Mouse (Mus musculus) liver, adult 2 months (tissue): ENCODE measurements around the gene Tecta. TPM values are rescaled to one million over a fixed set of nuclear protein-coding genes. Genes with fewer than 3 reads are reported as not detected.

ENCODE experiments used
- DNase-seq: peaks from one replicate; pipeline ENCODE4 v3.0.0-alpha.2; 2011; ENCODE audit warnings: low read depth, low spot score; ENCODE audit errors: extremely low read depth
- H3K27ac ChIP-seq: fragments of 200-500 bp; replicated peaks from 2 replicates; pipeline ENCODE4 v1.5.1; 2012; ENCODE audit warnings: low read depth, mild to moderate bottlenecking, control low read depth, inconsistent platforms, low read length; ENCODE audit not compliant: insufficient read depth
- H3K27me3 ChIP-seq: fragments of 200-500 bp; 2 replicates; pipeline ENCODE4 v1.6.1; 2012; ENCODE audit warnings: mild to moderate bottlenecking, moderate library complexity, low read length, inconsistent platforms; ENCODE audit not compliant: control insufficient read depth, insufficient read depth
- H3K36me3 ChIP-seq: fragments of 200-500 bp; 2 replicates; pipeline ENCODE4 v1.6.1; 2012; ENCODE audit warnings: low read length, inconsistent platforms; ENCODE audit not compliant: control insufficient read depth, insufficient read depth
- H3K4me1 ChIP-seq: fragments of 200-500 bp; 2 replicates; pipeline ENCODE4 v1.6.1; 2011; ENCODE audit warnings: low read length; ENCODE audit not compliant: control insufficient read depth, insufficient read depth
- H3K4me3 ChIP-seq: fragments of 200-500 bp; 2 replicates; pipeline ENCODE4 v1.5.1; 2011; ENCODE audit warnings: low read depth, mild to moderate bottlenecking, control low read depth, low read length, moderate library complexity; ENCODE audit not compliant: insufficient read depth
- H3K79me2 ChIP-seq: fragments of 200-500 bp; 2 replicates; pipeline ENCODE4 v1.6.1; 2012; ENCODE audit warnings: inconsistent platforms, mild to moderate bottlenecking, low read length, moderate library complexity; ENCODE audit not compliant: control insufficient read depth, insufficient read depth
- H3K9ac ChIP-seq: fragments of 200-500 bp; 2 replicates; pipeline ENCODE4 v1.6.1; 2012; ENCODE audit warnings: low read depth, mild to moderate bottlenecking, control low read depth, inconsistent platforms, low read length
- CTCF ChIP-seq: fragments of 200-500 bp; IDR thresholded peaks from 2 replicates; pipeline ENCODE4 v1.5.1; 2011; ENCODE audit warnings: low read depth, low read length, control low read depth
- POLR2A ChIP-seq: fragments of 200-500 bp; IDR thresholded peaks from 2 replicates; pipeline ENCODE4 v1.6.1; 2011; ENCODE audit warnings: low read length, control low read depth; ENCODE audit not compliant: insufficient read depth; ENCODE audit errors: extremely low read depth
- WGBS: fragments of 180-500 bp; shearing (Covaris S2); methylation state at CpG from one replicate; pipeline ENCODE4 v1.1.7; 2018; 5-methylcytosine and 5-hydroxymethylcytosine counted together
- polyA plus RNA-seq: library from polyadenylated mRNA; depleted of rRNA; stranded (reverse); fragments of >200 nt; gene quantifications from 2 replicates; pipeline ENCODE4 v1.2.3, GENCODE M21; 2012
- total RNA-seq: library from RNA; depleted of rRNA; stranded (reverse); fragments of >200 nt; gene quantifications from 2 replicates; pipeline ENCODE4 v1.2.3, GENCODE M21; 2014

The Tecta gene
- total and polyA plus RNA-seq, 2 experiments, result not detected

DNA sequence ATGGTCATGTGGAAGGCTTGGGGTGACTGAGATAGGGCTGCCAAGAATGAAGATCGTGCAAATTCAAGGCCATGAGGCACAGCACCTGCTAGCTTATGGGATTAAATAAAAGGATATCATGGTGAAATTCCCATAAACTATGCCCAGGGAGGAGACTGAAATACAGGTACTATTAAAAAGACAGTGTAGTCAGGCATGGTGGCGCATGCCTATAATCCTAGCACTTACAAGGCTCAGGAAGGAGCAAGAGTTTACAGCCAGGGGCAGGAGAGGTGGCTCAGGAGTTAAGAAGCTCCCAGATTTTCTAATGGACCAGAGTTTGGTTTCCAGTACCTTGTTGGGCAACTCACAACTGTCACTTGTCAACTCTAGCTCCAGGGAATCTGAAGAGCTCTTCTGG is 31.9 kb upstream of the Tecta start:
- peaks cover 68% of the 10 kb centered on the region for H3K36me3 ChIP-seq
- no peak for TF ChIP-seq CTCF
- TF ChIP-seq POLR2A, result no peak
- H3K27ac ChIP-seq, result no peak overlapping the region
- H3K9ac ChIP-seq, result no peak overlapping the region
- WGBS, result 89% methylated on average over 2 of the region's 2 CpGs
- DNase-seq, result no peak
- H3K27me3 ChIP-seq, result no peaks in the 10 kb centered on the region
- no peaks in the 10 kb centered on the region for H3K79me2 ChIP-seq
- 0 out of 2 replicates have a peak, but pooled peaks cover 2% of the 10 kb centered on the region for H3K4me1 ChIP-seq
- H3K4me3 ChIP-seq, result no peak overlapping the region

DNA sequence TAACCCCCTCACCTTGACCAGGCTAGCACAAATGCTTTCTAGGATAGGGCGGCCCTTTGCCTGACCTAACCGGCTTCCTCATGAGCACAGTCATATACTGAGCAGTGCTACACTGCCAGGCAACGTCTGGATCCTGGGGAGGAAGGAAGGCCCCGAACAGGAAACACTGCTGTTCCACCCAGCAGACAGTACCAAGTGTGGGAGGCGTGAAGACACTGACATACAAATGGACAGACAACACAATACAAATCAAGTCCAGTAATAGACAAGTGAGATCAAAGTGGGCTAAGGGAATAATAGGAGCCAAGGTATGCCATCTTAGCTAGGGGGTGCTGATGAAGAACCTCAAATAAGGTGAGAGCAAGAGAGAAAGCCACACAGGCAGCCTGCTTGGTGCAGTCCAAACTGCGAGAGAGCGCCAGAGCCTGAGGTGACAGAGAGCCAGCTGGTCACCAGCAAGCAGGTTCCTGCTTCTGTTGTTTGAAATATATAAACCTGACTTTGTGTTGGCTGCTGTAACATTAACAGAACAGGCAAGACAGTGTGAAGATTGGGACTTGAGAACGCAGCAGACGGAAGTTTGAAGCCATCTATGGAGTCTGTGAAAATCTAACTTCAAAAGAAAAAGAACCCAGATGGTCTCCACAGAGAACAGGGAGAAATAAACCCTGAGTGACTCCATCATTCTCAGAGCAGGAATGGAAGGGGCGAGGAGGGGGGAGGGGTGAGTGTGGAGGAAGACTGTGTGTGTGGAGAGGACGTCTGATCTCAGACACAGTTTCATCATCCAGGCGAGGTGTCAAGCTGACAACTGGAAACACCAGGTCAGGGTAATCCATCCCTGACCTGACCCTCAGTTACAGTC is 28.6 kb upstream of the Tecta start:
- H3K27ac ChIP-seq, result no peak overlapping the region
- H3K9ac ChIP-seq, result no peak overlapping the region
- H3K27me3 ChIP-seq, result no peaks in the 10 kb centered on the region
- 75% methylated on average over 12 of the region's 12 CpGs for WGBS
- H3K4me1 ChIP-seq, result 0 out of 2 replicates have a peak, but pooled peaks cover 2% of the 10 kb centered on the region
- no peak for TF ChIP-seq POLR2A
- no peak for TF ChIP-seq CTCF
- H3K79me2 ChIP-seq, result no peaks in the 10 kb centered on the region
- peaks cover 68% of the 10 kb centered on the region for H3K36me3 ChIP-seq
- H3K4me3 ChIP-seq, result no peak overlapping the region
- DNase-seq, result no peak

DNA sequence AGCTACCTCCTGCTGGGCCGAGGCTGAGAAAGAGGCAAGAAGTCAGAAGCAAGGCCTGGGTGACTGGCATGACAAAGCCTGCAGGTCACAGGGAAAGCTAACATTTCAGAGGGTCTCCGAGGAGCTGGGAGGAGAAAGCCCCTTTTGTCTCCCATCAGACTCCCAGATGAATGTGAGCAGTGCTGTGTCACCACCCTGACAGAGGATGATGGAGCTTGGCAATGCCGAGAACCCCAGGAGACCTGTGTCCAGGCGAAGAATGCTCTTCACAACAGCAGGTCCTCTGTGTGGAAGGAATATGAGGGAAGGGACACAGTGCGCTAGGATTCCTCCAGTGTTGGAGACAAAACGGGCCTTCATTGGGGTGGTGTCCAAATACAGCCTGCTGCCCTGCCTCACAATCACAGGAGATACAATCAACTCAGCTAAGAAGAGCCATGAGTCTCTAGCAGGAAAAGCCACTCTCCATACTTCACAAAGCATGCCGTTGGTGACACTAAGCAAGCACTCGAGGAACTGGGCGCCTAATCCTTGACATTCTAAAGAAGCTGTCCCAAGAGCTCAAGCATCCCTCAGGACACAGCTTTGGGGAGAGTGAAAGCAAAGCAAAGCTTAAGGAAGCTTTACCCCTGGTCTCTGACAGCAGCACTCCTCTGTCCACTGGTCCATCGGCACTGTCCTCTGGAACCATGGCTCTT is 27.1 kb upstream of the Tecta start:
- no peak for DNase-seq
- Histone ChIP-seq H3K9ac (no peak overlapping the region), H3K4me3 (no peak overlapping the region), H3K27ac (no peak overlapping the region), H3K4me1 (0 out of 2 replicates have a peak, but pooled peaks cover 2% of the 10 kb centered on the region), H3K27me3 (no peaks in the 10 kb centered on the region), H3K36me3 (peaks cover 71% of the 10 kb centered on the region), H3K79me2 (no peaks in the 10 kb centered on the region)
- WGBS, result 87% methylated on average over 10 of the region's 10 CpGs
- TF ChIP-seq POLR2A, result no peak
- TF ChIP-seq CTCF, result no peak

DNA sequence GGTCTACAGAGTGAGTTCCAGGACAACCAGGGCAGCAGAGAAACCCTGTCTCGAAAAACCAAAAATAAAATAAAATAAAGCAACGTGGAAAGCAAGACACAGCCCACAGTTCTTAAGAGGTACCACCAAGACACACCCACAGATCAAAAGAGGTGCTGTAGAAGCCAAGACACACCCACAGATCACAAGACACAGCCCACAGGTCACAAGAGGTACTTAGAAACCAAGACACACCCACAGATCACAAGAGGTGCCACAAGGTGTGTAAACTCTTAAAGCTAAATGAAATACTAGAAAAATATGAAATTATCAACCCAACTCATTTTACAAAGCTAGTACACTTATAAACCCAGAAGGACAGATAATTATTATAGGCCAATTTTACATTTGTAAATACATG is 23.9 kb upstream of the Tecta start:
- Histone ChIP-seq H3K9ac (no peak overlapping the region), H3K27ac (no peak overlapping the region), H3K4me3 (no peak overlapping the region), H3K36me3 (peaks cover 62% of the 10 kb centered on the region), H3K27me3 (no peaks in the 10 kb centered on the region), H3K4me1 (no peaks in the 10 kb centered on the region), H3K79me2 (no peaks in the 10 kb centered on the region)
- WGBS, result 93% methylated on average over 2 of the region's 2 CpGs
- DNase-seq, result peak; percentile 26
- TF ChIP-seq POLR2A, result no peak
- no peak for TF ChIP-seq CTCF

DNA sequence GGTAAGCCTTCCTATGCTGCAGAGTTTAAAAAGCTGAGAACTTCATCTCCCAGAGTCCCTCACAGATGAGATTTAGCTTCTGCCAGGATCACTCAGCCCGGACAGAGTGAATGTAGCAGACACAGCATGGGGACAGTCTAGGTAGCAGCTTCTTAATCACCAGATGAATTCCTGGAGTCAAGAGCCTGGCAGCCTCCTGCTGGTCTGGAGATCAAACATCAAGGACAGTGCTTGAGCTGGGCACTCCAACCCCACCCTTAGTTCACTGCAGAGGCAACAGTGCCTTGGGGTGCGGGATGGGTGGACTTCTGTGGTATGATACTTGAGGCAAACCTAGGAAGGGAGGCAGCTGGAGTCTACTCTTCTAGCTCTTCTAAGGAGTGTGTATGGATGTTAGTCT is 20.0 kb upstream of the Tecta start:
- H3K27ac ChIP-seq, result no peak overlapping the region
- H3K4me3 ChIP-seq, result no peak overlapping the region
- H3K9ac ChIP-seq, result no peak overlapping the region
- 94% methylated on average over 2 of the region's 2 CpGs for WGBS
- H3K27me3 ChIP-seq, result no peaks in the 10 kb centered on the region
- no peak for TF ChIP-seq CTCF
- TF ChIP-seq POLR2A, result no peak
- H3K79me2 ChIP-seq, result no peaks in the 10 kb centered on the region
- H3K36me3 ChIP-seq, result peaks cover 64% of the 10 kb centered on the region
- DNase-seq, result no peak
- no peaks in the 10 kb centered on the region for H3K4me1 ChIP-seq
